Mouse (Mus musculus): ENCODE results near the gene Hint2.

The Hint2 gene

DNA sequence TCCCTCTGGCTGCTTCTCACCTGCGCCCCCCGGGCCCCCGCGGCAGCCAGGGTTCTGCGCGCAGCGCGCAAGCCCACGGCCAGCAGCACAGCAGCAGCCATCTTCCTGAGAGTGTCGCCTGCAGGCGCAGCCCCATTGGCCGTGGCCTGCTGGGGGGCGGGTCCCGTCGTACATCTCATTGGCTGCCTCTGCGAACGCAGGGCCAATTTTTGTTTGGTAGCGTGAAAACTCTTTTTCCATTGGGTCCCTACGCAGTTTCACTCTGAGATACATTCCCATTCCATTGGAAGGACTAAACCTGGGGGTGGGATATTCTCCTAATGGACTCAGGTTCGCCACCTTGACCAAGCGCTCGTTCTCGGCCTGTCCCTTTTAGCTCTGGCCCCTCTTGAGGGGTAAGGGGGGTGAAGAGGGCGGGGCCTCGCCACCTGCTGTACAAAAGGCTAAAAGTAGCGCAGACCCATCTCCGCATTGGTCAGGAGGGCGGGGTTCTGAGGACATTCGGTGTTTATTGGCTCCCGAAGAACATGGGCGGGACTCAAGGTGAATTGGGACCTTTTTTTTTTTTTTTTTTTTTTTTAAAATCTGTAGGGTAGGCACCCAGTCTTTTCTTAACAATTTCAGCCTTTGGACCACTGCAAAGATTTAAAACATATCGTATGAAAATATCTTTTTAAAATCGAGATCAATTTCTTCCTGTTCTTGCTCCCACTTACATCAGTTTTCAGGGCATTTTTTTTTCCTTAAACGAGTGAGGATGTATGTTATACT is at the start of gene Hint2:
Hint2 (minus strand) TSS at position 128 of the 771 bp plus-strand sequence.
- DNase-seq (ENCODE audit: low spot score in 2 of 2), result peak; percentile 93 to 97

DNA sequence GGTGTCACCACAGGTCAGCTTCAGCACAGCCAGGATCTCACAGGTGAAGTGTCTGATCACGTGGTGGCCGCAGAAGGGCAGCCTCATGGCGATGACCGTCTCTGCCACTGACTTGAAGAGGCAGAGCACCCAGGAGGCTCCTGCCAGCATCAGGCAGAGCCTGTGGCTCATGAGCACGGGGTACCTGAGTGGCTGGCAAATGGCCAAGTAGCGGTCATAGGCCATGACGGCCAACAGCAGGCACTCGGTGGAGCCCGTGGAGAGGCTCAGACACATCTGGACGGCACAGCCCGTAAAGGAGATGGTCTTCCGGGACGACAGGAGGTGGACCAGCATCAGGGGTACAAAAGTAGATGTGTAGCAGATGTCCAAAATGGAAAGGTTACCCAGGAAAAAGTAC is 49.7 kb upstream of the Hint2 start:
- no peak for DNase-seq (ENCODE audit: low spot score in 2 of 2)

DNA sequence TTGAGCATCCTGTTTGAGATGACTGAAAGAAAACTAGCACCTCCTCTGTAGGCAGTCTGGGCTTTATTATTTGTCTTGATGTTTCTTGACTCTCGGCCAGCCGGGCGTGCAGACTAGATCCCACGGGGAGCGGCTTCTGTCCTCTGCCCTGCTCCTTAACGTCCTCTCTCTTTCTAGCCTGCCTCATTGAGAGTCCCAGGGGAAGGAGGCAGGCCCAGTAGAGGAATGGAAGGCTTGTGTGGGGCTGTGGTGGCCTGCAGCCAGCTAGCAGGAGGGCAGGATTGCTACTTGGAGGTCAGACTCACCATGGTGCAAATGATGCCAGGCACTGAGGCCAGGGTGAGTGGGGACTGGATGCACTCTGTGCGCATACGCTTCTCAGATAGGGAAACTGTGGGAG is 47.6 kb upstream of the Hint2 start:
- no peak for DNase-seq (ENCODE audit: low spot score in 2 of 2)

DNA sequence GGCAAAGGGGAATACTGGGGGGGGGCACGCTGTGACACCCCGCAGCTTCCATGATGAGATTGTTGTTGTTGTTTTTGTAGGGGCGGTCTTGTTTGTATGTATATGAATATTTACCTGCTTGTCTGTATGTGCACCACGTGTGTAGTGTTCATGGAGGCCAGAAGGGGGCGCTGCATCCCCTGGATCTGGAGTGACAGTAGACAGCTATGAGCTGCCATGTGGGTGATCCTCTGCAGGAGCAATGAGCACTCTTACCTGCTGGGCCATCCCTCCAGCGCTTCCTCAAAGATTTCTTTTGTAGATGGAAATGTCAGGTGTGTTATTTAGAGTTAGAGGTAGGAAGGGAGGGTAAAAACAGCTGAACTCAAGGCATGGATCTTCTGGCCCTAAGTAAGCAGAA is 47.2 kb upstream of the Hint2 start:
- DNase-seq (ENCODE audit: low spot score in 2 of 2), result no peak

DNA sequence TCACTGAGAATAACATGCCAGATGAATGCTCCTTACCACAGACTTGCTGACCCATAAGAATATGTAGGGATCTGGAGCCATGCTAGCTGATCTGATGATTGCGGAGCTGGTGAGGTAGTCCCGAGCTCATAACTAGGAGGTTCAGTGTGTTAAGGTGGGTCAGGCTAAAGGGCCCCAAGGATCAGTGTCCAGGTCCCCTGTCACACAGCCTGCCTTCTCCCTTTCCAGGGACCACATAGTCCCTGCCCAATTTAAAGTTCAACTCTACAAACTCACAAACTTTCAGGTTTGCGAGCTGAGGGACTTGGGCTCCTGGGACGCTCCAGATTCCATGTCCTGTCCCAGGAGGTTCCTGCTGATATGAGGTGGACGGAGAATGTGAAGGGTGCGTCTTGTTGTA is 44.4 kb upstream of the Hint2 start, which contains the start of gene Olfr70:
Olfr70 (minus strand) TSS at position 101 of the 400 bp plus-strand sequence.
- no peak for DNase-seq (ENCODE audit: low spot score in 2 of 2)

DNA sequence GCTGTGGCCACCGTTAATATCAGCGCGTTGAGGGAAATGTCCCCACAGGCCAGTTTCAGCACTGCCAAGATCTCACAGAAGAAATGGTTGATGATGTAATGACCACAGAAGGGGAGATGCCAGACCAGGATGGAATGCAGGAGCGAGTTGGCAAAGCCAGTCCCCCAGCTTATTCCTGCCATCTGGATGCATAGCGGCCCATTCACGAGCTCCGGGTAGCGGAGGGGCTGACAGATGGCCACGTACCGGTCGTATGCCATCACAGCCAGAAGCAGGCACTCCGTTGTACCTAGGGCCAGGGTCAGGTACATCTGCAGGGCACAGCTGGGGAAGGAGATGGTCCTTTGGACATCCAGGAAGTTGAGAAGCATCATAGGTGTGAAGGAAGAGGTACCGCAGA is 40.3 kb upstream of the Hint2 start:
- no peak for DNase-seq (ENCODE audit: low spot score in 2 of 2)

DNA sequence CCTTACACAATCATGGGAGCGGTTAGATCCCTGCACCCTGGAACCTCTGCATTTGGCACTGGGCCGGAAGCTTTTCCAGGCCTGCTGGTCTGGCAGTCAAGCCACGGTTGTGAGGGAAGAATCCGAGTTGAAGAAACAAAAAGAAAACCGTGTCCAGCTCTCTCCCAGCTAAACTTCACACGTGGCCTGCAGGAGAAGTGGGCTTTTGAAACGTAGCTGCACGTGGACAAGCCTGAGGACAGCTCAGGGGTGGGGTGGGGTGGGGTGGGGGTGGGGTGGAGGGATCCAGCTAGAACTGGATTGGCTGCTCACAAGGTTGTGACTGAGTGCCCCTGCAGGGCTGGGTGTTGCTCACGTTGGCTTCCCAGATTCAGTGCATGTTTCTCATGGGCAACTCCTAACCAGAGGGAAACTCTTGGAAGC is 39.0 kb upstream of the Hint2 start:
- no peak for DNase-seq (ENCODE audit: low spot score in 2 of 2)

DNA sequence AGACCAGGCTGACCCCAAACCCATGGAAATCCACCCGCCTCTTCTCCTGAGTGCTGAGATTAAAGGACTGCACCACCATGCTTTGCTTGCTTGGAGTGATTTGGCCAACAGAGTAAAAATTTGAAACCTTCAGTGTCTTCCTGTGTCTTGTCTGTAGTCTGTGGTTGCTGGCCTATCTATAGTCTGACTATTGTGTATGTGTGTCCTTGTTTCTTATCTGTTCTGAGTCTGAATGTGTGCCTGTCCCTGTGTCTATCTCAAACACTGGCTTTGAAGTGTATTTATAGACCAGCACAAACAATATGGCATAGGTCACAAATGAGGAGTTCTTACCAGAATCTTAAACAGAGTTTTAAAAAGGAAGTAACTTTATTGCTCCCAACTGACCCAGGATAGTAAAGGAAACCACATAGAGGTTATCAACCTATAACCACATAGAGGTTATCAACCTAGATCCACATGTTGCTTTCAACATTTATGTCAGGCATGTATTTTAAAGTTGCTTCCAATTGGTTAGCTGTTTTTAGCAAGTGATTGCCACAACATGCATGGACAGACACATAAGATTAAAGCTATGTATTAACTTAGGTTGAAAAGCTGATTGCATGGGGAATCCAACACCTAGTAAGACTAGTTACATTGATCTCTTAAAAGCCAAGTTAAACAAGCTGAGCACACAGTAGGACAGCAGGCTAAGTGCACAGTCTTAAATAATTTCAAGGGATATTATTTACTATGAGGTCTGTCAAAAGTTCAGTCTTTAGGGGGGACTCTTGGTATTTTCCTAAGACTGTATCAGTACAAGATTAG is 38.4 kb upstream of the Hint2 start:
- DNase-seq (ENCODE audit: low spot score in 2 of 2), result no peak

DNA sequence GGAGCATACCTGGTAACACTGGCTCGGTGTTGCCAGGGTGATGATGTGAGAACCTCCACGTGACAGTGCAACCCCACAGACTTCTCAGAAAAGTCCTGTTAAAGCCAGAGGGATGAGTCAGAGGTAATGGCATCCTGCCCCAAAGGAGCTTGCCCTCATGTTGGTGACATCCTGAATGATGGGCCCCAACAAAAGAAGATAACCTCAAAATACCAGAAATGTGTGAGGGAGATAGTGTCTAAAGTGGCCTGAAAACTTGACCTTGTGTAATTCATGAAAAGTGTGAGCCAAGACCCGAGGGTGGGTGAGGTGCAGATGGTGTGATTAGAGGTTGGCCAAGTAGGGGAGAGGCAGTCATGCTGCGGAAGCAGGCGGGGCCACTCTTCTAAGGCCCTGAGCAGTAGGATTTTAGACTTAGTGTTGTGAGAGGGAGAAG is 37.6 kb upstream of the Hint2 start:
- no peak for DNase-seq (ENCODE audit: low spot score in 2 of 2)

DNA sequence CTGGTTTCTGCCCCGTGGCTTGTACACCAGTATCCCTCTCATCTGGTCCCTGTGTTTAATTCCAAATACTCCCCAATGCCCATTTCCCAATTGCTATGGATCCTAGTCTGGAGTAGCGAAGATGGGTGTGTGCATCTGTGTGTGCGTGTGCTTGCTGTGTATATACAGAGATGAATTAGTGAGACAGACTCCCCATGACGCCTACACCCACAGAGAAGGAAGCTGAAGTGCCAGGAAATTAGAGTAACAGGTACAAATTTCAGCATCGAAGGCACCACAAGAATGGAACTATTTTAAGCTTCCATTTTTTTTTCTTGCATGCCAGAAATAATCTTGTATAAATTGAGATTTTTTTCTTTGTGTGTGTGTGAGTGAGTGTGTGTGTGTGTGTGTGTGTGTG is 34.8 kb upstream of the Hint2 start:
- no peak for DNase-seq (ENCODE audit: low spot score in 2 of 2)

DNA sequence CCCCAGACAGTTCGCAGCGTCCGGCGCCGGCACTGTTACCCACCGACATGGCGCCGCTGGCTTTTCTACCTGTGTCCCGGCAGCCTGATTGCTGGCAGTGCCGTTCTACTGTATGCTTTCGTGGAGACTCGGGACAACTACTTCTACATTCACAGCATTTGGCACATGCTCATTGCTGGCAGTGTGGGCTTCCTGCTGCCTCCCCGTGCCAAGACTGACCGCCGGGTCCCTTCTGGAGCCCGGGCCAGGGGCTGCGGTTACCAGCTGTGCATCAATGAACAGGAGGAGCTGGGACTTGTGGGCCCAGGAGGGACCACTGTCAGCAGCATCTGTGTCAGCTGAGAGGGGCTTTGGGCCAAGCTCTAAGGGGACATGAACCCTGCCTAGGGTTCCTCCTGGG is 33.8 kb upstream of the Hint2 start:
- no peak for DNase-seq (ENCODE audit: low spot score in 2 of 2)

DNA sequence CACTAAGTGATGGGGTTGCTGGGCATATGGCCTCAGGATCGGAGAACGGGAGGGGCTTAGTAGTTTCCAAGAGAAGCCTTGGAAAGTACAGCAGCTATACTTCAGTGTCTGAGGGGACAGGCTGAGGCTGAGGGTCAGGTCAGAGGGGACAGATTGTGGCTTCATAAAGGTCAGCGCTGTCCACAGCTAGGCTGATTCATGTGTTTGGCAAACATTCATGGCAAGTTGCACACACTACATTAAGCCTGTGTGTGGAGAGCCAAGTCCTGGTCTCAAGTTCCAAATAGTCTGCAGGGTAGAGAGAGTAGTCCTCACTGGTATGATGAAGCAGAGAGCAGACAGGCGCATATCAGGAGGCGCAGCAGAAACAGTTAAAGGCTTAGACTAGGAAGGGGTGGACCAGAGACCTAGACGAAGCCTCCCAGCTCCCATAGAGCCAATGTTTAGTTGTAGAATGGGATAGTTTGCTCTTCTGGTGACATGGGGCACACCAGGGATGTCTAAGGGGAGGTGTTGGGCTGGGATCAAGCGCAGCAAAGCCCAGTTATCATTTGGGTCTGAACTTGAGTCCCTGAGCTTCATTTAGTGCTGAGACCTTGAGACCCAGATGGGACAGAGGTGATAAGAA is 23.3 kb upstream of the Hint2 start:
- DNase-seq (ENCODE audit: low spot score in 2 of 2), result no peak

DNA sequence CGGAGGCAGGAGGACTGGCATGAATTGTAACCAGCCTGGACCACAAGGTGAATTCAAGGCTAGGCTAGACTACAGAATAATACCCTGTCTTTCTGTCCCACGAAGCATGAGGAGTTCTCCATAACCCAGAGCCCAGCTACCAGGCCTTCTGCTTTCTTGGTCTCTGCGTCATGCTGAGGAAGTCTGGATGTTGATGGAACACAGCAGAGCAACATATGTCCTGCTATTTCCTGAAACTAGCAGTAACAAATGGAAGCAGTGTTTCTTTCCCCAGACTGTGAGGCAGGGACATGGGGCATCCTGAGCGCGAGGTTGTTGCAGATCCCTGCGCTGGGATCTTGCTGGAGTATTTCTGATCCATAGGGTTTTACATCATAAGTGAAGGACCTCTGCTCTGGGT is 22.3 kb upstream of the Hint2 start:
- DNase-seq (ENCODE audit: low spot score in 2 of 2), result no peak

DNA sequence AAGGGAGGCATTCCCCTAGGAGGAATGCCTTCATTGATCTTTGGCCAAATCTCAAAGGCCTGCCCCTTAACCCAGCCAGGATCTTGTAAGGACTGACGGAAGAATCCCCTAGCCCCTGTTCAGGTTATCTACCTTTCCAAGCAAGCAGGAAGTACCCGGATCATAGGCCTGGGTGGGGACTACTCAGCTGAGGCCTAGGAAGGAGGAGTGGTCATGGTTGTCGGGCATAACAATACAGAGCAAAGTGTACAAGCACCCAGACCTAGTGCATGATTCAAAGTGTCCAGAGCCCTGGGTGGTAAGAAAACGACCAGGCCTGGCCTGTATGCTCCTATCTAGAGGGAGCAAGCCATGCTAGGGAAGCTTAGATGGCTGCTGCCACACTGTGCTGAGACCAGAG is 19.3 kb upstream of the Hint2 start:
- no peak for DNase-seq (ENCODE audit: low spot score in 2 of 2)

DNA sequence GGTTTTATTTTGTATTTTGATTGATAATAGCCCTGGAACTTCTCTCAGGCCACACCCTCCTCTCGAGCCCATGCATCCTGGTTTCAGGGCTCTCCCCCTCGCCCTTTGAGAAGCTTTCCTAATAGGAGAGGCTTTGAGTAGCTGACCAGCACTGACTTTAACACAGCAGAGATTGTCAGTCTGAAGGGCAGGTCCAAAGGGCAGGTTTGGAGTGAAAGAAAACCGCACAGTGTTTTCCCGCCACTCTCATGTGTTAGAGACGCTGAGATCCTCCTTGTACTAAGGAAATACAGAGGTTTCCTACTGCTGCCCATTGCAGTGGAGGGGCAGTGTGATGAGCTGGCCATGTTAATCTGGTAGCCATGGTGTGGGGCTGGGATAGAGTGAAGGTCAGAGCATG is 18.7 kb upstream of the Hint2 start:
- no peak for DNase-seq (ENCODE audit: low spot score in 2 of 2)

DNA sequence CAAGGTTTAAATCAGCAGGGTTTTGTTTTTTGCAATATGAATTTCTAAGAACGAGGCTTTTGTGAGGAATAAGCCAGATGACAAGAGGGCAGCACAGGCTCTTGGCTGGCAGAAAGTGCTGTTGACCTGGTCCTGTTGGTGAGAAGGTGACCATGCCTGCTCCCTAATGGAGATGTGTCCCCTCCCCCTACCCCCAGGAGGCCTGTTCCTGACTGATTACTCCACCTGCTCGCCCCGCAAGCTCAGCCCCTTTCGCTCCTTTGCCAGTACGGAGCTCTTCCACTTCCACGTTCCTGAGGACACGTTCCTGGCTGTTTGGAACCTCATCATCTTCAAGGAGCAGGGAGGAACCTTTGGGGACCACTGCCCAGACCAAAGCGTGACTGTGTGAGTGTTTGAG is 17.4 kb upstream of the Hint2 start:
- no peak for DNase-seq (ENCODE audit: low spot score in 2 of 2)

DNA sequence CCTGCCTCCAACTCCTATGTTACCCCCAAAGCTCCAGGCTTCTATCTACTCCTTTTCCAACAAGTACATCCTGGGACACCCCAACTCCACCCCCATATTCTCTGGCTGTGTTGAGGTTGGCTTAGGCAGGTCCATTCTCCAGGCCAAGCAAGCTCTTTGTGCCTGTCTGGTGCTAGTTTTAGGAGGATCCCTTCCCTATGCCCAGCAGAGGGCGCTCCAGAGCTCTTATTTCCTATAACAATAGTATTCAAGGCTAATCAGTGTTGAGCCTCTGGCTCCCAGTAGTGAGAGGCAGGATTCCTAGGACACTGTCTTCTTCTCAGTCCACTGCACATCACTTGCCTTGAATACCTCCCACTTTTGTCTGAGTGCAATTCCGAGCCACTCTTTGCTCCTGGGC is 15.8 kb upstream of the Hint2 start:
- peak; percentile 83 to 89 for DNase-seq (ENCODE audit: low spot score in 2 of 2)

DNA sequence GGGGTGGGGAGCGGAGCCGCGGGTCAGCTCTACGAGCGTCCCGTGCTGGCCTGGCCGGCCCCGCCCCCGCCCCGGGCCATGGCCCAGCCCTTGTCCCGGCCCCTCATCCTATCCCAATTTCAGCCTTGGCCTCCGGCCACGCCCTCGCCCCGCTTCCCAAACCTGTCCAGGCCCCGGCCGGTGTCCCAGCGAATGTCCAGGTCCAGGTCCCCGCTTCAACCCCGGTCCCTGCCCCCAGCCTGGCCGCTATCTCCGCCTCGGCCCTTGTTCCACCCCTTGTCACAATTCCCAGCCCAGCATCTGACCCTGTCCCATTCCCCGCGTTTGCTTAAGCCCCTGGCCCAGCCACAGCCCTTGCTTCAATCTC is 13.1 kb upstream of the Hint2 start:
- no peak for DNase-seq (ENCODE audit: low spot score in 2 of 2)

DNA sequence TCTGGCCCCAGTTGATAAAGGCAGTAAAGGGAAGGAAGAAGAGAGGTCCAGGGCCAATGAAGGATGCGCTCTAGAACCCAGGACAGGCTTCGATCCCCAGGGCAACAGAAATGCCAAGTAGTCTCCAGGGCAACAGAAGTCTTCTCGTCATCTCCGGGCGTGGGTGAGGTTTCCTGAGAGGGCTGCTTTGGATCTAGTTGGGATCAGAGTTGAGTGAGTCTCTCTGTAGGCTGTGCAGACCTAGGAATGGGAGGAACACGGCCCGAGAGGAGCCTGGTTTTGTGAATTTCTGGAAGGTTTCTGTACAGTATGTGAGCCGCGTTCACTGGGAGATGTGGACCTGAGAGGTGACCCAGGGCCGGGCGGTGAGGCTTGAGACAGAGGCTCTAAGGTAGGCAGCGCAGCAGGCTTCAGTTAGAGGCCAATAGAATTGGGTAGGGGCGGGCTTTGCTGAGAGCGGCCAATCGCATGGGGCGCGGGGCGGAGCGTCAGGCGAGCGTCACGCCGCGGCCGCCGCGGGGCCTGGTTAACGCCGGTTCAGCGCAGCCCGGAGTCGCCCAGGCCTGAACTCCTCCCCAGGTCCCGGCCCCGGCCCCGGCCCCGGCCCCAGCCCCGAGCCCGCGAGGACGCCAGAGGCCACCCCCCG is 12.6 kb upstream of the Hint2 start, which contains the start of the genes Tmem8b and Fam221b:
Tmem8b (plus strand) TSS at position 190 of the 646 bp plus-strand sequence.
Fam221b (minus strand) TSS at position 364 of the 646 bp plus-strand sequence.
- DNase-seq (ENCODE audit: low spot score in 2 of 2), result peak; percentile 88 to 92

DNA sequence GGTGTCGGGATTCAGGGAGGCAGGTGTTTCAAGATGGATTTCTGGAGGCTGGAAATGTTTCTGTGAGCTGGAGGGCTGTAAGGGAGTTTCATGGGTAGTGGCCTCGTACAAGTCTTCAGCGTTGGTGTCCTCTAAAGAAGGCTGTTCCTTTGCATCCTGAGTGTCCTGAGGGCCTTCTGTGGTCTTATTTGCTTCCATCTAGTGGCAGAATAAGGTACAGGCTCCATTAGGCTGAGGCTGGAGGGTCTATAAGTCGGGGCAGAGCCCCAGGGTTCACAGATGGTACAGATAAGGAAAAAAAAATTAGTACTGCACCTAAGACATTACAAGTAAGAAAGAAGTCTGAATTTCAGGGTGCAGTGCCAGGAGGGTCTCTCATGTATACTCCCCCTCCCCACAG is 10.1 kb upstream of the Hint2 start:
- no peak for DNase-seq (ENCODE audit: low spot score in 2 of 2)

DNA sequence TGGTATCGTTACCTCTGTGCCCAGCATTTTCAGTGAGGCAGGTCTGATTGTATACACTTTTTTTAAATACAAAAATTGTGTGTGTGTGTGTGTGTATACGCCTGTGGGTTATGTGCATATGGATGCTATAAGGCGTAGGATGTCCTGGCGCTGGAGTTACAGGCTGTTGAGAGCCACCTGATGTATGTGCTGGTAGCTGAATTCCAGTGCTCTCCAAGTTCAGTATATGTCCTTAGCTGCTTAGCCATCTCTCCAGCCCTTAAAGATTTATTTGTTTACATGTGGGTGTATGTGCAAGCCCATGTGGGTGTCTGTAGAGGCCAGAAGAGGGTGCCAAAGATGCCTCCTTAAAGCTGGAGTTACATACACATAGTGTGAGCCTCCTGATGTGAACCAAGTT is 880 bp upstream of the Hint2 start:
- peak in 1 of 2 experiments; percentile 54 for DNase-seq (ENCODE audit: low spot score in 2 of 2)

Measured in frontal cortex, postnatal 36 days (tissue).